Mouse (Mus musculus) kidney, adult 9 months (tissue): ENCODE measurements at regions not wholly inside any gene's neighbourhood (a gene's known extent, or its start where the extent isn't known, plus 50 kb on each side); places are given as distances from the start of the nearest gene placed in this dataset.

Experiments
- DNase-seq: peaks from one replicate; pipeline ENCODE4 v3.0.0; 2022

GRCm38 (mm10) chr5:90706350-90706749, 52.8 kb upstream of the Cxcl5 start:
- DNase-seq, result peak; percentile 22

GRCm38 (mm10) chr5:90703653-90704052, 55.5 kb upstream of the Cxcl5 start:
- DNase-seq, result no peak

- DNase-seq, result no peak
Observed at GRCm38 (mm10) chr5:90700178-90700577, 59.0 kb upstream of the Cxcl5 start.

DNA sequence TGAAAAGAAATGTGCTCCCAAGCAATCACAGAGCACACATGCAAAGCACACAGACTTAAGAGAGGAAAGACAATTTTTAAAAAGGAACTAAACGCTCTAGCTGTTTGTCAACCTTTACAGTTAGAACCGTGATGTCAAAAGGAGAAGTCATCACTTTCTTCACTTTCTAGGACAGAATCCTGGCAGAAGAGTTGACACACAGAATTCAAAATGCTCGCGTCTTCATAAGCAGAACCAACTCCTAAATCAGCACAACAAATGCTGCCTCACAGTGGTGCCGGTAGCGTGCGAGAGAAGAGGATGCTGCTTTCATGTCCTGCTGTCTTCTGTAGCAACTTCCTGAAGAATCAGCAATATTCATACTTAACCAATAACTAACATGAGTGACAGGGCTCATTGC, 55.6 kb upstream of the Rassf6 start:
- DNase-seq, result no peak

- DNase-seq, result no peak
Observed at GRCm38 (mm10) chr5:90694431-90694830, 54.0 kb upstream of the Rassf6 start.

GRCm38 (mm10) chr5:90690746-90691145, 50.3 kb upstream of the Rassf6 start:
- peak; percentile 53 for DNase-seq
